Mouse (Mus musculus) macrophage (primary cell): ENCODE data around the gene Crybb1. TPM values are rescaled to one million over a fixed set of nuclear protein-coding genes. Genes with fewer than 3 reads are reported as not detected.

Source experiments
- H3K27ac ChIP-seq: fragments of 350-480 bp; formaldehyde crosslinking; 2 replicates; pipeline ENCODE4 v1.9.0; 2021
- H3K36me3 ChIP-seq: fragments of 350-480 bp; formaldehyde crosslinking; 2 replicates; pipeline ENCODE4 v1.9.0; 2021; ENCODE audit errors: inconsistent target
- H3K4me3 ChIP-seq: fragments of 350-480 bp; formaldehyde crosslinking; 2 replicates; pipeline ENCODE4 v1.9.0; 2021; ENCODE audit errors: inconsistent target
- H3K79me2 ChIP-seq: fragments of 350-480 bp; formaldehyde crosslinking; 2 replicates; pipeline ENCODE4 v1.9.0; 2021; ENCODE audit errors: inconsistent target
- WGBS: methylation state at CpG from one replicate; pipeline ENCODE4 v1.1.7; 2026; ENCODE audit warnings: inconsistent platforms; ENCODE audit not compliant: missing documents; 5-methylcytosine and 5-hydroxymethylcytosine counted together
- polyA plus RNA-seq: library from polyadenylated mRNA; stranded (reverse); fragments of 250-400 nt; gene quantifications from 3 replicates; pipeline ENCODE4 v1.2.4, GENCODE M21; 2018; ENCODE audit warnings: inconsistent platforms

Crybb1 gene
- polyA plus RNA-seq, 1 experiment from 2014 or later, result not detected

DNA sequence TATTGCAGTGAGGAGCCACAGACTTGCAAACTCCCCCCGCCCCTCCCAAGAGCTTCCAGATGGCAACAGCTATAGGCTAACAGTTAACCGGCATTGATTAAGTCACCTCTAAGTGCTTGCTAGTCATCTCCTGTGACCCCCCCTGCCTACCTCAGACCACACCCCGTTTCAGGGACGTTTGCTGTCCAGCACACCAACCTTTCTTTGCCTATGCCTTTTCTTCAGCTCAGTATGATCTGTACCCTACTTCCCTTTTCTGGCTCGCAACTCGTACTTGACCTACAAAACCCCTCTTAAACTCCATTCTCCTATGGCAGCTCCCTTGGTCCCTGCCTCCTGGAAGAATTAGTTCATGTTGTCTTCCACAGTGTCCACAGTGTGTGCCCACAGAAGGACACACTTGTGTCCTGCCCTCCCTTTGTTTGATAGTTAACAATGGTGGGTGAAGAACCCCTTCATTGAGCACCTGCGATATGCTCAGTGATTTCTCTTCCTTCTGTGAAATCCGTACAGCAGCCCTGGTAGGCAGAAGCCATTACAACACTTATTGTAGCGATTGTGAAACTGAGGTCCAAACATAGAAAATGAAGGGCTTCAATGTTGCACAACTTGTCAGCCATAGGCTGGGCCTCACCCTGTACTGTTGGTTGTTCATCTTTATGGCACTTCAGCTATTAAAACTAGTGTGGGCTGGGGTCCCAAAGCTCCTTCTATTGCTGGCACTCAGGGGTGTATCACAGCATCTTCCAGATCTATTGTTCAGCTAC lies 10.6 kb downstream of the Crybb1 start:
- Histone ChIP-seq H3K79me2 (no peaks in the 10 kb centered on the region), H3K36me3 (no peaks in the 10 kb centered on the region), H3K27ac (peak overlapping the region; percentile 96), H3K4me3 (no peak overlapping the region)
- 1% methylated on average over 9 of the region's 9 CpGs for WGBS

- 58% methylated on average over 24 of the region's 24 CpGs for WGBS
- Histone ChIP-seq H3K79me2 (no peaks in the 10 kb centered on the region), H3K27ac (no peak overlapping the region), H3K36me3 (no peaks in the 10 kb centered on the region), H3K4me3 (no peak overlapping the region)
Observed at GRCm38 (mm10) chr5:112270764-112271541, 15.3 kb downstream of the Crybb1 start.

DNA sequence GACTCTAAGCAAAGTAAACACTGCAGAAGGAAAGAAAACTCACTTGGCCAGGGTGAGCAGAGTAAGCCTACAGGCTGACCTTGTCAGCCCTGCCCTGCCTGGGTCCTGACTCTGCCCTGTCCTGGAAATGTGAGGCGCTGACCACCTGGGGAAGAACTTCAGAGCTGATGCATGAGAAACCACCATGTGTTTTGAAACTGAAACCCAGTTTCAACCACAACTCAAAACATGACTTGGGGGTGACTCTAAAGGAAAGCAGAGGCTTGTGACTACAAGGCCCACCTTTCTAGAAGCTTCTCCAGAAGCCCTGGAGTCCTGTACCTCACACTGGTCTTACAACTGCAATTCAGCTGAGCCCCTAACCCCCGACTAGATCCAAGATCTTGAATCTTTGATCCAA lies 17.3 kb downstream of the Crybb1 start:
- Histone ChIP-seq H3K27ac (no peak overlapping the region), H3K4me3 (no peak overlapping the region), H3K36me3 (no peaks in the 10 kb centered on the region), H3K79me2 (peaks cover 12% of the 10 kb centered on the region)
- whole genome bisulfite sequencing, result 47% methylated on average over 2 of the region's 2 CpGs

- WGBS, result 58% methylated on average over 2 of the region's 2 CpGs
- Histone ChIP-seq H3K27ac (no peak overlapping the region), H3K79me2 (peaks cover 22% of the 10 kb centered on the region), H3K36me3 (no peaks in the 10 kb centered on the region), H3K4me3 (no peak overlapping the region)
Observed at GRCm38 (mm10) chr5:112273746-112274463, 18.3 kb downstream of the Crybb1 start.

GRCm38 (mm10) chr5:112275021-112275804 lies 19.6 kb downstream of the Crybb1 start:
- 36% methylated on average over 4 of the region's 4 CpGs for WGBS
- Histone ChIP-seq H3K4me3 (peak overlapping the region; percentile 44), H3K27ac (peak overlapping the region; percentile 48; the same call in 1 of the 2 replicates)

DNA sequence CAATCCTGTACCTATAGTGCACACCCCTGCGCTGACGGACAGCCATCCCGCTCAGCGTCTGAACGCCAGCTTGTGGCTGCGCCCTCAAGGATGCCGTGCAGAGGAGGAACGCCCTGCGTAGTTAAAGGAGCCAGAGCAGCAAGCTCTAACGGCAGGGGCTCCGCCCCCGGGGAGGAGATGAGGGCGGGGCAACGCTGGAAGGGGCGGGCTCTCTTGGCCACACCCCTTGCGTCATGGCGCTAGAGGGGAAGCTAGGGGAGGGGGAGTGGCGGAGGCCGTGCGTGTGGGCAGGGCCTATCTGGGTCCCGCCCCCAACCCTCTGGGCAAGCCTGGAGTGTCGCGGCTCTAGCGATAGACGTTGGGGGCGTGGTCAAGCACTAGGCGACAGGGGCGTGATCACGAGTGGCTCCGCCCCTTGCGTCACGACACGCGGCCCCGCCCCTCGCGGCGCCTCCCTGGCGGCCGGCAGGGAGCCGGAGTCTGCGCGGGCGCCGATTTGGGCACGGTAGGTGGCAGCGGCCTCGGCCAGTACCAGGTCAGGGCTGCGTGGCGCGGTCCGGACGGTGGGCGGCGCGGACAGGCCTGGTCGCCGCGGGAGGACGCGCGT lies 20.8 kb downstream of the Crybb1 start, which contains the start of gene Tpst2:
Gene Tpst2 (plus strand): TSS at position 425 of the 607 bp plus-strand sequence.
- Histone ChIP-seq H3K4me3 (peak within 1 kb of the TSS; percentile 79), H3K27ac (peak within 1 kb of the TSS; percentile 94), H3K79me2 (peaks cover 41% of the 10 kb centered on the region), H3K36me3 (no peaks in the 10 kb centered on the region)
- WGBS, result 0% methylated on average over 62 of the region's 62 CpGs

More at GRCm38 (mm10) chr5:112275021-112275804, 19.6 kb downstream of the Crybb1 start:
- no peaks in the 10 kb centered on the region for H3K36me3 ChIP-seq
- H3K79me2 ChIP-seq, result peaks cover 31% of the 10 kb centered on the region

- H3K4me3 ChIP-seq, result peak overlapping the region; percentile 79
- WGBS, result under 1% methylated on average over 24 of the region's 24 CpGs
Observed at GRCm38 (mm10) chr5:112276907-112277348, 21.3 kb downstream of the Crybb1 start.

GRCm38 (mm10) chr5:112277906-112278470 lies 22.4 kb downstream of the Crybb1 start:
- no peaks in the 10 kb centered on the region for H3K36me3 ChIP-seq
- peak overlapping the region; percentile 79 for H3K4me3 ChIP-seq
- WGBS, result 37% methylated on average over 11 of the region's 11 CpGs
- peak overlapping the region; percentile 94 for H3K27ac ChIP-seq
- peaks cover 57% of the 10 kb centered on the region for H3K79me2 ChIP-seq

More at GRCm38 (mm10) chr5:112276907-112277348, 21.3 kb downstream of the Crybb1 start:
- peaks cover 46% of the 10 kb centered on the region for H3K79me2 ChIP-seq
- H3K36me3 ChIP-seq, result no peaks in the 10 kb centered on the region
- H3K27ac ChIP-seq, result peak overlapping the region; percentile 94

GRCm38 (mm10) chr5:112279181-112280021 lies 23.8 kb downstream of the Crybb1 start:
- Histone ChIP-seq H3K79me2 (peaks cover 71% of the 10 kb centered on the region), H3K27ac (peak overlapping the region; percentile 94), H3K36me3 (no peaks in the 10 kb centered on the region), H3K4me3 (no peak overlapping the region; the same call in 1 of the 2 replicates)
- WGBS, result 23% methylated on average over 17 of the region's 17 CpGs

- WGBS, result 0% methylated on average over 7 of the region's 7 CpGs
- Histone ChIP-seq H3K36me3 (peaks cover 3% of the 10 kb centered on the region; the same call in 1 of the 2 replicates), H3K4me3 (no peak overlapping the region; the same call in 1 of the 2 replicates), H3K79me2 (peaks cover 79% of the 10 kb centered on the region), H3K27ac (peak overlapping the region; percentile 94)
Observed at GRCm38 (mm10) chr5:112280151-112280550, 24.5 kb downstream of the Crybb1 start.

GRCm38 (mm10) chr5:112280863-112281660 lies 25.4 kb downstream of the Crybb1 start:
- 56% methylated on average over 15 of the region's 15 CpGs for WGBS
- H3K27ac ChIP-seq, result peak overlapping the region; percentile 94
- H3K36me3 ChIP-seq, result peaks cover 4% of the 10 kb centered on the region; the same call in 1 of the 2 replicates
- peaks cover 88% of the 10 kb centered on the region for H3K79me2 ChIP-seq
- H3K4me3 ChIP-seq, result no peak overlapping the region

DNA sequence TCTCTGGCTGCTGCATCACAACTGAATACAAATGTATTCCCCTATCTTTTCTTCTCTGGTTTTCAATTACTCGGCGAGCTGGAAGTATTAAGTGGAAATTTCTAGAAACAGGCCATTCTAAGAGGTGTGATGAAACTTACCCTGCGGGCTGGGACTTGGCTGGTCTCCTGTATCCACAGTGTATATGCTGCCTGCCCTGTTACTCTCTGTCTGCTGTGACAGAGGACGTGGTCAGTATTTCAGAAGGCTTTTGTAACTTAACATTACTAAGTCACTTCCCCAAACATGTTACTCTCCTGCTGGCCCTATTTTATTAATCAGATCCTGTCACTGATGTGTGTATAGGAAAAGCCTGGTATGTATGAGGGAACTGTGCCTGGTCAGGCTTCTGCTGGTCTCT lies 26.1 kb downstream of the Crybb1 start:
- Histone ChIP-seq H3K4me3 (no peak overlapping the region), H3K36me3 (peaks cover 4% of the 10 kb centered on the region; the same call in 1 of the 2 replicates), H3K79me2 (peaks cover 94% of the 10 kb centered on the region), H3K27ac (peak overlapping the region; percentile 94)
- WGBS, result 27% methylated on average over 4 of the region's 4 CpGs
